Mouse (Mus musculus) heart, postnatal 10 days (tissue): Measurements from ENCODE around the gene Setx. TPM values are rescaled to one million over a fixed set of nuclear protein-coding genes. Genes with fewer than 3 reads are reported as not detected.
"Not testable (repeated sequence)": the region's sequence is repeated elsewhere in the genome, so short reads cannot be mapped to it uniquely, and the experiment has no call there.

Source experiments
- DNase-seq, 2 experiments: peaks; one replicate each; pipeline ENCODE4 v3.0.0; 2021
- intact Hi-C: fragments of 180-260 bp; cut with DNase I; formaldehyde crosslinking; loops from one replicate; pipeline ENCODE4 v1.15.1; 2025
- total RNA-seq, 2 experiments: library from RNA; stranded (reverse); gene quantifications; 2 replicates each; pipeline ENCODE4 v1.2.3; 2021

The Setx gene
- total RNA-seq: 10 to 100 TPM; 35.8 to 40.8 TPM

- intact Hi-C loops: loop anchor here (5.0 kb wide), 1 partner anchor 57 kb away; no protein-coding TSS in a partner anchor
- no peak for DNase-seq
Observed at GRCm38 (mm10) chr2:29123907-29124569, at the start of gene Setx. TSS of gene Setx (plus strand) at chr2:29124181.

- intact Hi-C loops: loop anchor here (5.0 kb wide), 1 partner anchor 103 kb away; no protein-coding TSS in a partner anchor
- DNase-seq: no peak
Observed at GRCm38 (mm10) chr2:29074676-29075075, 49.3 kb upstream of the Setx start.

DNA sequence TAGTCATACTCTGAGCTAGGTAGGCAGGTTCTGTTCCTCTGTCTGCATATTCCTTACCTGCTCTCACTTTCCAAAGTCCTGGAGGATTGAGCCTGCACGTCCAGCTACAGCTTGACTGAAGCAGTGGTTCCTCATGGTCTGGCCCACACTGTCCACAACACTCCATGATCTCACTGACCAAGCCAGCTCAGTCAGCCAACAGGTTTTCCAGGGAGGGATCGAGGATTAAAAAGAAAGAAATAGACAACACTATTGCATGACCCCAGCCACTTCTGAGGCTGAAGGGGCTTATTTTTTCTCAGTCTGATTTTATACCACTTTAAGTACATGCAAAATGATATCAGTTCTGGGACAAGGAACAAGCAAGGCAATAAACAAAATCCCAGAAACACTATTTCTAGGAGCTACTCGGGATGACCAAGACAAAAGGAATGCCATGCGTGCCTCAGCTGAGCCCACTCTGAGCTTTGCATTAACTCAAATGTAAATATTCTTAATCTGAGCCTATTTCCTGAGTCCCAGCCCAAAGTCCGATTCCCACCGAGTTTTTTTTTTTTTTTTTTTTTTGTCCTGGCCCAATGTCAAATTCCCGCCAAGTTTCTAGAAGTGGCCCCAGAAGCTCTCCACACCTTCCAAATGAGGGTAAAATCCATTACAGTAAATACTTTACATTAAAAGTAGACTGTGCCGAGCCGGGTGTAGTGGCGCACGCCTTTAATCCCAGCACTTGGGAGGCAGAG lies 48.5 kb upstream of the Setx start:
- intact Hi-C loops: no loop called here
- no peak for DNase-seq

- intact Hi-C loops: no loop called here
- DNase-seq: no peak
Observed at GRCm38 (mm10) chr2:29076226-29076625, 47.8 kb upstream of the Setx start.

GRCm38 (mm10) chr2:29081965-29082364 lies 42.0 kb upstream of the Setx start:
- intact Hi-C loops: no loop called here
- DNase-seq: no peak

- intact Hi-C loops: no loop called here
- no peak for DNase-seq
Observed at GRCm38 (mm10) chr2:29086026-29086425, 38.0 kb upstream of the Setx start.

DNA sequence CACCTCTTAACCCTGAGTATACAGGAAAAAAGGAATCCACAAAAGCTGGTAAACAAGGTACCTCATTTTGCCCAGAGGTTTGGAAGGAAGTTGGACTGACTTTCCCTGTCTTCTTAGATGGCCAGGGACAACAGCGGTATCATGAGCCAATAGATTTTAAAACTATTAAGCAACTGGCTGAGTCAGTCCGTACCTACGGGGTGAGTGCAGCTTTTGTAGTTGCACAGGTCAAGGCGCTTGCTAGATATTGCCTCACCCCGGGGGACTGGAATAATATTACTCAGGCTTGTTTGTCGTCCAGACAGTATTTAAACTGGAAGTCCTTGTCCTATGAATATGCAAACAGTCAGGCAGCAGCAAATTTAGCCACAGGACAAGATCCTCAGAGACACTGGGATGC lies 34.7 kb upstream of the Setx start:
- intact Hi-C loops, DNase-seq: not testable (repeated sequence)

DNA sequence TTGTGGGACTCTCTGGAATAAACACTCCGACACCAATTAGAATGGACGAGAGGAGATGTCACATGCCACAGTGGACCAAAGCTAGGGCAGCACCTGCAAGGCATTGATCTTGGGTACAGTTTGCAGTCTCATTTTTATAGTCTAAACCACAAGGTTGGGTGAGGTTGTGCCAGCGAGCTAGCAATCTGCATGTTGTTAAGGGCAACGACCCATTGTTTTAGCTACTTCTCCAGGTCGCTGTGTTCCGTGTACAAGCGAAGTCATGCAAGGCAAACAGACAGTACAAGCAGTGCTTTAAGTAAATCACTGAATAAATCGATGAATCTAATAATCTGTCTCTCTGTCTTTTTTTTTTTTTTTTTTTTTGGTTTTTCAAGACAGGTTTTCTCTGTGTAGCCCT lies 28.3 kb upstream of the Setx start:
- intact Hi-C loops: no loop called here
- DNase-seq: no peak

DNA sequence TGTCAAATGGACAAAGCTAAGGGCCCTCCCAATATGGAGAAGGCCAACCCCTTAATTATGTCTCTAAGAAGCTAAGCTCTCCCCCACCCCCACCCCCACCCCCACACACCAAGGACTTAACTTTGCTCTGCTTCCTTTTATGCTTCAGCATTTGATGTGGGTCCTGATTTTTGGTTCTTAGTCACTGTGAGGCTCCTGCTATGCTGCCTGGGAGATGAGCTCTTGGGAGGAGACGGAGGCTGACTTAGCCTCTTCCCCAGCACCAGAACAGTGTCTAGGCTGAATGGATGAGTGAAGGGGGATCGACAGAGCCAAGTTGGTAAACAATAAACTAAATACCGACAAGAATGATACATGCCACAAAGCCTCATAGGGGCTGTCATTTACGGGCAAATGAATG lies 27.2 kb upstream of the Setx start:
- no peak for DNase-seq
- intact Hi-C loops: no loop called here

GRCm38 (mm10) chr2:29097465-29097864 lies 26.5 kb upstream of the Setx start:
- intact Hi-C loops: no loop called here
- DNase-seq: no peak

DNA sequence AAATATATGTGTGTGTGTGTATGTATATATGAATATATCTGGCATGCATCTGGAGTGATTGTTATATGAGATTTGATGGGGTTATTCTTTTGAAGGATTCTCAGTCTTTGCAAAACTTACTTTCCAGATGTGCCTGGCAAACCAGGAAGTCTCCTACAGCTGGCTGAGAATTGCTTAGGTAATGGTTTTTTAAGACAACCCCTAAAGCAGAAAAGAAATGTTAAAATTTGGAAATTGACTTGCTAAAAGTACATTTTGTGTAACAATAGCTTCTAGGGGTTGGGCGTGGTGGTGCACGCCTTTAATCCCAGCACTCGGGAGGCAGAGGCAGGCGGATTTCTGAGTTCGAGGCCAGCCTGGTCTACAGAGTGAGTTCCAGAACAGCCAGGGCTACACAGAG lies 26.0 kb upstream of the Setx start:
- intact Hi-C loops, DNase-seq: not testable (repeated sequence)

GRCm38 (mm10) chr2:29098786-29099185 lies 25.2 kb upstream of the Setx start:
- intact Hi-C loops: no loop called here

GRCm38 (mm10) chr2:29099646-29100045 lies 24.3 kb upstream of the Setx start:
- no peak for DNase-seq
- intact Hi-C loops: no loop called here

More at GRCm38 (mm10) chr2:29098786-29099185, 25.2 kb upstream of the Setx start:
- no peak for DNase-seq

- DNase-seq: no peak
- intact Hi-C loops: no loop called here
Observed at GRCm38 (mm10) chr2:29100822-29101534, 23.0 kb upstream of the Setx start.

DNA sequence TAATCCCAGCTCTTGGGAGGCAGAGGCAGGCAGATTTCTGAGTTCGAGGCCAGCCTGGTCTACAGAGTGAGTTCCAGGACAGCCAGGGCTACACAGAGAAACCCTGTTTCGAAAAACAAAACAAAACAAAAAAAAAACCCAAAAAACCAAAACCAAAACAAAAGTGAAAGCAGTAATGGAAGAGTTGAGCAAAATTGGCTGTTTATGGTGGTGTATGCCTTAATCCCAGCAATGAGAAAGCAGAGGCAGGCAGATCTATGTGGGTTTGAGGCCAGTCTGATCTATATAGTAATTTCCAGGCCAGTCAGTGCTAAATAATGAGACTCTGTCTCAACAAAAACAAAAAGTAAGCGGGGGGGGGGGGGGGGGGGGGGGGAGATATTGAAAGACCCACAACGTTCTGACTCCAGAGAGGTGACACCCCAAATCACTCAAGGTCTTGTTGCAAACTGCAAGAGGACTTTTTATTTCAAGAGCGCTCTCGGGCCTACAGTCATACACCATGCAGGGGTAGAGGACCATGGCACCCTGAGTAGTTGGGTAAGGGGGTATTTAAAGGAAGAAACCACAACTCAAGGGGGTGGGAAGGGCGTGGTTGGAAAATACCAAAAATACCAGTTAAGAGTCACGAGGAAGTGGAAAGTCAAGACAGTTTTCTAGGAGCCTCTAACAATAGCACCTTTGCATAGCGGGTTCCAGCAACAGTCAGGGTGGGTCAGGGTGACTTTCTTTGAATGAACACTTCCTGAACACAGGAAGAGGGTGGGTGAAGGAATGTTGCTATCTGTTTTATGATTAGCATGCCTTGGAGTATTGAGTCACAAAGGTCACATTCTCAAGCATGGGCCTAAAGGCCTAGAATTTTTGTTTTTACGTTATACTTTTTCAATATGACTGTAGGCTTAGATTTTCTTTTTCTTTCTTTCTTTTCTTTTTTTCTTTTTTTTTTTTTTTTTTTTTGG lies 21.3 kb upstream of the Setx start:
- DNase-seq, intact Hi-C loops: not testable (repeated sequence)

DNA sequence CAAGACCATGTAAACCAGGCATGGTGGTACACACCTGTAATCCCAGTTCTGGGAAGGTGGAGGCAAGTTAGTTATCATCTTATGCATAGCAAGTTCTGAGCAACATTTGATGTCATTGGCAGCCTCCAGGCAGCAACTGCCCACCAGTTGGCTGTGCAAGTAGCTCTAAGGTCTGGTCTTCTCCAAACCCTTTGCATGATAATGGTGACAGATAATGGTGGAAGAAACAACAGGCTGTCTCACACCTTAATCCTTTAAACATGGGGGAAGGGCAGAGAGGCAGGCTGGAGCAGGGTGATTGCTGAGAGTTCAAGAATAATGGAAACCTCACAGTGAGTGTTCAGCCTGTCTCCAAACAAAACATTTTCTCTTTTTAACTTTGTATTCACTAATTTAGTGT lies 3.0 kb upstream of the Setx start:
- no peak for DNase-seq
- intact Hi-C loops: loop anchor here (5.0 kb wide), 1 partner anchor 54 kb away; no protein-coding TSS in a partner anchor

GRCm38 (mm10) chr2:29122446-29122845 lies 1.5 kb upstream of the Setx start:
- DNase-seq: no peak
- intact Hi-C loops: loop anchor here (5.0 kb wide), 1 partner anchor 55 kb away; no protein-coding TSS in a partner anchor

GRCm38 (mm10) chr2:29124571-29124935 lies 572 bp downstream of the Setx start:
- intact Hi-C loops: loop anchor here (5.0 kb wide), 1 partner anchor 57 kb away; no protein-coding TSS in a partner anchor
- DNase-seq: no peak

DNA sequence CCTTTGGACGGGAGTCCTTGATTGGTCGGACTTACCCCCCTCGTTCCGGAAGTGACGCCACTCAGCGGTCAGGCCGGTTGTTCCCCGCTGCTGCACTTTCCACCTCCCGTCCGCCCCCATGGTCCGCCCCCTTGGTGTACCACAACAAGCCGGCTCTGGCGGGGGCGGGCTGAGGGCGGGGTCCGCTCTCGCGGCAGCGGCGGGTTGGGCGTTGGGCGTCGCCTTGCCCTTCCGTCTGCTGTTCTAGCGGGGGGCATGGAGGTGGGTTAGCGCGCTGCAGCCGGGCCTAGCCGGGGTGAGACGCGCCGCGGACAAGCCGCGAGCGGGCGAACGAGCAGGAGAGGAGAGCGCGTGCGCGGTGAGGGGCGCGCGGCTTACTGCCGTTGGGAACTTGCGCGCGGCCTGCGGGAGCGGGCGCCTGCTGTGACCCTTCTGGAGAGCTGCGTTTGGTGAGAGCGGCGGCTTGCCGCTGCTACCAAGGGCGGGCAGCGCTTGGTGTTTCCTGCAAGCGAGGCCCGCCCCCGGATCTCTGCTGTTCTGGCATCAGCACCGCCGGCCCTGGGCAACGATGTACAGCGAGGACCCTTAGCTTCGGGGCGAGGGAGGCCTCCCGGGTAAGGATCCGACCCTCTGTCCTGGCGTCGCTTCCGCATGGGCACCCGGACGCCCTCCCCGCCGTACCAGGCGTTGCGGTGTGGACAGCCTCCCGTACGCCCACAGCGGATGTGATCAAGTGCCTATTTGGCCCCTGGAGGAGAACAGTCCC lies 1.1 kb downstream of the Setx start:
- DNase-seq: peak; percentile 100
- intact Hi-C loops: loop anchor here (5.0 kb wide), 1 partner anchor 58 kb away; no protein-coding TSS in a partner anchor
